17 mouse cellular contexts compared by ENCODE assay signal in the genomic region with DNA sequence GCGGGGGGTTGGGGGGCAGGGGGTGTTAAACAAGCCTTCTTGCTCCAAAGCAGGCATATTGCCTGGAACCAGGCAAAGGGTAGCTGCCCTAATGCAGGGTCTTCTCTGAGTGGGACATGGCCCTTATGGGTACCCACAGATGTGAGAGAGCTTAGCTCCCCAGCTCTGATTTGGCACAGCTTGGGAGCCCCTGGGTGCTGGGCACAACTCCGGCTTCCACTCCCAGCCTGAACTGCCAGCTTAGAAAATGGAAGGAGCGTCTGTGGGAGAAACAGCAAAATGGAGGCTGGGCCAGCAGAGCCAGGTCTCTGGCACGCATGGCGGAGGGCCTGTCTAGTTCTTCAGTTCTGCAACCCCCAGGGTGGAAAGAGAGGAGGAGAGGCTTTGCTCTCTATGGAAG. TPM values are rescaled to one million over a fixed set of nuclear protein-coding genes. Genes with fewer than 3 reads are reported as not detected.
A peak's percentile ranks its signal among the peaks of the same experiment; 100 is the strongest.
DNase-seq lines count a peak whose midpoint lies in the region; ATAC-seq and TF ChIP-seq lines count a peak whose summit lies in the region.
"Had no signal": no experiment of that assay in that cellular context is flagged by ENCODE, and none has a peak within 500 bp of the region (broad histone marks: within the 10 kb centered on the region; RNA-seq: fewer than 3 reads in every experiment).

No protein-coding gene starts in this region.

- 89% methylated on average over 5 of the region's 5 CpGs for WGBS in forebrain, embryonic 11.5 days
- 88% methylated on average over 5 of the region's 5 CpGs for WGBS in forebrain, embryonic 10.5 days
- 71% methylated on average over 5 of the region's 5 CpGs for WGBS in hindbrain, embryonic 15.5 days
- 44% methylated on average over 5 of the region's 5 CpGs for WGBS in olfactory bulb, adult 2 months
- 83% methylated on average over 5 of the region's 5 CpGs for WGBS in lung, postnatal 0 days
- 79% methylated on average over 5 of the region's 5 CpGs for WGBS in liver, postnatal 0 days (ENCODE audit: insufficient replicate concordance)

- no peak for DNase-seq in forebrain, embryonic 11.5 days (ENCODE audit: low spot score)
- no peak for DNase-seq in forebrain, embryonic 10.5 days (ENCODE audit: extremely low spot score, low spot score)
- DNase-seq in right cerebral cortex, postnatal 25 days, result peak; percentile 29
- no peak for DNase-seq in right cerebral cortex, adult 18-20 months
- DNase-seq in lung, postnatal 0 days (ENCODE audit: low spot score), result no peak
- no peak for DNase-seq in liver, postnatal 0 days
- DNase-seq: adrenal gland, postnatal 36 days; heart, adult 18-20 months; heart, postnatal 10 days; kidney, adult 11 months; lung, postnatal 36 days; thymus, postnatal 25 days had no signal

- H3K4me1 ChIP-seq in forebrain, embryonic 11.5 days (replicated peaks; ENCODE audit: control insufficient read depth, insufficient read depth, low read length), result no peaks in the 10 kb centered on the region
- peaks cover 11% of the 10 kb centered on the region for H3K4me1 ChIP-seq in forebrain, embryonic 10.5 days
- 0 out of 2 replicates have a peak, but pooled peaks cover 6% of the 10 kb centered on the region for H3K4me1 ChIP-seq in hindbrain, embryonic 15.5 days (replicated peaks)
- peaks cover 10% of the 10 kb centered on the region; the same call in 1 of the 2 replicates for H3K4me1 ChIP-seq in olfactory bulb, adult 2 months (ENCODE audit: control insufficient read depth, insufficient read depth, low read length)
- H3K4me1 ChIP-seq in lung, postnatal 0 days (ENCODE audit: insufficient read depth, low read depth, low read length), result no peaks in the 10 kb centered on the region
- H3K4me1 ChIP-seq in liver, postnatal 0 days (ENCODE audit: insufficient read depth), result no peaks in the 10 kb centered on the region
- H3K4me1 ChIP-seq: liver, embryonic 12.5 days had no signal

- no peak overlapping the region for H3K9ac ChIP-seq in forebrain, embryonic 11.5 days (ENCODE audit: low read length)
- H3K9ac ChIP-seq in hindbrain, embryonic 15.5 days, result peak overlapping the region; percentile 80
- H3K9ac ChIP-seq in lung, postnatal 0 days (replicated peaks; ENCODE audit: low read depth), result no peak overlapping the region
- no peak overlapping the region for H3K9ac ChIP-seq in liver, postnatal 0 days (replicated peaks)
- H3K9ac ChIP-seq: embryonic facial prominence, embryonic 15.5 days; liver, embryonic 12.5 days had no signal

- ATAC-seq in forebrain, embryonic 11.5 days (replicated peaks; ENCODE audit: low FRiP score), result no peak
- no peak for ATAC-seq in hindbrain, embryonic 15.5 days (ENCODE audit: low FRiP score, low read depth)
- ATAC-seq in lung, postnatal 0 days, result no peak
- ATAC-seq in liver, postnatal 0 days, result no peak
- ATAC-seq: liver, embryonic 12.5 days had no signal

- H3K27me3 ChIP-seq in forebrain, embryonic 11.5 days (ENCODE audit: control insufficient read depth, insufficient read depth, low read length), result peaks cover 2% of the 10 kb centered on the region; the same call in 1 of the 2 replicates
- peaks cover 72% of the 10 kb centered on the region for H3K27me3 ChIP-seq in forebrain, embryonic 10.5 days (ENCODE audit: poor library complexity, severe bottlenecking)
- H3K27me3 ChIP-seq in hindbrain, embryonic 15.5 days, result no peaks in the 10 kb centered on the region
- 0 out of 2 replicates have a peak, but pooled peaks cover 3% of the 10 kb centered on the region for H3K27me3 ChIP-seq in lung, postnatal 0 days (replicated peaks; ENCODE audit: insufficient read depth, low read length)
- peaks cover 27% of the 10 kb centered on the region for H3K27me3 ChIP-seq in liver, postnatal 0 days (ENCODE audit: insufficient read depth, low read length)

- no peaks in the 10 kb centered on the region for H3K36me3 ChIP-seq in forebrain, embryonic 11.5 days (ENCODE audit: control insufficient read depth, insufficient read depth, low read length)
- no peaks in the 10 kb centered on the region for H3K36me3 ChIP-seq in forebrain, embryonic 10.5 days (replicated peaks)
- H3K36me3 ChIP-seq in hindbrain, embryonic 15.5 days, result no peaks in the 10 kb centered on the region
- no peaks in the 10 kb centered on the region for H3K36me3 ChIP-seq in lung, postnatal 0 days (ENCODE audit: insufficient read depth, low read length)
- no peaks in the 10 kb centered on the region for H3K36me3 ChIP-seq in liver, postnatal 0 days (replicated peaks; ENCODE audit: insufficient read depth, low read length)
- H3K36me3 ChIP-seq: embryonic facial prominence, embryonic 15.5 days; G1E; liver, embryonic 12.5 days had no signal

- H3K27ac ChIP-seq in forebrain, embryonic 11.5 days (ENCODE audit: low read depth, low read length), result no peak overlapping the region
- no peak overlapping the region for H3K27ac ChIP-seq in forebrain, embryonic 10.5 days
- H3K27ac ChIP-seq in hindbrain, embryonic 15.5 days (replicated peaks), result peak overlapping the region; percentile 86
- peak overlapping the region; percentile 75; the same call in 1 of the 2 replicates for H3K27ac ChIP-seq in olfactory bulb, adult 2 months (ENCODE audit: insufficient read depth, low read depth, low read length)
- H3K27ac ChIP-seq in lung, postnatal 0 days (ENCODE audit: low read length), result no peak overlapping the region
- no peak overlapping the region for H3K27ac ChIP-seq in liver, postnatal 0 days (ENCODE audit: low read depth)
- H3K27ac ChIP-seq: embryonic facial prominence, embryonic 15.5 days; liver, embryonic 12.5 days had no signal

- no peak overlapping the region for H3K4me3 ChIP-seq in forebrain, embryonic 11.5 days (ENCODE audit: low read depth, low read length)
- H3K4me3 ChIP-seq in forebrain, embryonic 10.5 days, result no peak overlapping the region
- H3K4me3 ChIP-seq in hindbrain, embryonic 15.5 days, result peak overlapping the region; percentile 63
- H3K4me3 ChIP-seq in olfactory bulb, adult 2 months (ENCODE audit: insufficient read depth, low read depth, low read length), result peak overlapping the region; percentile 88
- H3K4me3 ChIP-seq in lung, postnatal 0 days (ENCODE audit: low read depth, low read length), result no peak overlapping the region
- H3K4me3 ChIP-seq in liver, postnatal 0 days (ENCODE audit: low read depth, low read length), result no peak overlapping the region
- H3K4me3 ChIP-seq: embryonic facial prominence, embryonic 15.5 days; liver, embryonic 12.5 days had no signal

- no peak for TF ChIP-seq CTCF in olfactory bulb, adult 2 months (IDR thresholded peaks at IDR 0.05; ENCODE audit: insufficient read depth, low read depth, low read length)
- no peak for TF ChIP-seq CTCF in lung, postnatal 0 days (IDR thresholded peaks at IDR 0.05)
- TF ChIP-seq CTCF in liver, postnatal 0 days (IDR thresholded peaks at IDR 0.05; ENCODE audit: low read depth), result no peak

- TF ChIP-seq POLR2A in olfactory bulb, adult 2 months (IDR thresholded peaks at IDR 0.05; ENCODE audit: insufficient read depth, low read depth, low read length), result no peak

- TF ChIP-seq EP300 in lung, postnatal 0 days (IDR thresholded peaks at IDR 0.05), result no peak
- TF ChIP-seq EP300 in liver, postnatal 0 days (IDR thresholded peaks at IDR 0.05; ENCODE audit: low read depth), result no peak

- H3K9me3 ChIP-seq in forebrain, embryonic 11.5 days (ENCODE audit: control insufficient read depth, low read length), result no peaks in the 10 kb centered on the region
- H3K9me3 ChIP-seq in forebrain, embryonic 10.5 days, result no peaks in the 10 kb centered on the region
- H3K9me3 ChIP-seq in hindbrain, embryonic 15.5 days, result no peaks in the 10 kb centered on the region
- no peaks in the 10 kb centered on the region for H3K9me3 ChIP-seq in lung, postnatal 0 days (ENCODE audit: low read length)
- no peaks in the 10 kb centered on the region for H3K9me3 ChIP-seq in liver, postnatal 0 days (ENCODE audit: low read length)
- H3K9me3 ChIP-seq: embryonic facial prominence, embryonic 15.5 days; G1E; liver, embryonic 12.5 days had no signal

- 0 out of 2 replicates have a peak overlapping the region, but pooled peaks have one; percentile 15 for H3K4me2 ChIP-seq in forebrain, embryonic 11.5 days (ENCODE audit: low read depth, low read length, severe bottlenecking)
- H3K4me2 ChIP-seq in hindbrain, embryonic 15.5 days, result peak overlapping the region; percentile 64
- no peak overlapping the region for H3K4me2 ChIP-seq in lung, postnatal 0 days (replicated peaks; ENCODE audit: low read depth, low read length)
- H3K4me2 ChIP-seq in liver, postnatal 0 days (ENCODE audit: low read depth, low read length), result no peak overlapping the region
- H3K4me2 ChIP-seq: embryonic facial prominence, embryonic 15.5 days; liver, embryonic 12.5 days had no signal

RNA-seq across cellular contexts. Expression of a gene that starts 1.8 kb away (rescaled TPM):
- 7.6 and 9.5 TPM in 2 replicates for polyA plus RNA-seq in forebrain, embryonic 11.5 days (2014; fragmentation: Nextera tagmentation; extraction: Ambion mirVana)
- 15.6 and 16.8 TPM in 2 replicates for polyA plus RNA-seq in forebrain, embryonic 10.5 days (2016; fragmentation: Nextera tagmentation; extraction: Ambion mirVana)
- 4.4 and 4.9 TPM in 2 replicates for polyA plus RNA-seq in hindbrain, embryonic 15.5 days (2015; fragmentation: Nextera tagmentation; extraction: Ambion mirVana)
- polyA plus RNA-seq in olfactory bulb, adult 2 months (2012; ENCODE audit: insufficient read depth, insufficient read length, low replicate concordance, missing spikeins), result 98.9 TPM in 1 of 2 replicates, not detected in the other
- 1.8 TPM in 2 replicates for polyA plus RNA-seq in lung, postnatal 0 days (2015; fragmentation: Nextera tagmentation; extraction: Ambion mirVana)
- 0.42 and 0.43 TPM in 2 replicates for polyA plus RNA-seq in liver, postnatal 0 days (2015; fragmentation: Nextera tagmentation; extraction: Ambion mirVana)
- polyA plus RNA-seq: G1E had no signal

RNA-seq across cellular contexts. Expression of a gene that starts 39.6 kb away (rescaled TPM):
- polyA plus RNA-seq in forebrain, embryonic 11.5 days (2014; fragmentation: Nextera tagmentation; extraction: Ambion mirVana), result 6.4 and 6.5 TPM in 2 replicates
- polyA plus RNA-seq in forebrain, embryonic 10.5 days (2016; fragmentation: Nextera tagmentation; extraction: Ambion mirVana), result 3.6 and 3.8 TPM in 2 replicates
- polyA plus RNA-seq in hindbrain, embryonic 15.5 days (2015; fragmentation: Nextera tagmentation; extraction: Ambion mirVana), result 34.4 and 40.3 TPM in 2 replicates
- polyA plus RNA-seq in olfactory bulb, adult 2 months (2012; ENCODE audit: insufficient read depth, insufficient read length, low replicate concordance, missing spikeins), result not detected in 2 replicates
- 23.2 and 42.0 TPM in 2 replicates for polyA plus RNA-seq in lung, postnatal 0 days (2015; fragmentation: Nextera tagmentation; extraction: Ambion mirVana)
- 0.04 TPM in 1 of 2 replicates, not detected in the other for polyA plus RNA-seq in liver, postnatal 0 days (2015; fragmentation: Nextera tagmentation; extraction: Ambion mirVana)
- polyA plus RNA-seq: G1E had no signal

Comparison
In these comparisons a context has a peak if more than half of its experiments do, and no peak if none do; other contexts are left out.
1. H3K27ac ChIP-seq: peak in hindbrain, embryonic 15.5 days (single experiment) and olfactory bulb, adult 2 months (single experiment); none in forebrain, embryonic 11.5 days (single experiment), forebrain, embryonic 10.5 days (single experiment), lung, postnatal 0 days (single experiment) and liver, postnatal 0 days (single experiment).
2. H3K4me2 ChIP-seq: peak in forebrain, embryonic 11.5 days (single experiment) and hindbrain, embryonic 15.5 days (single experiment); none in lung, postnatal 0 days (single experiment) and liver, postnatal 0 days (single experiment).
3. H3K4me3 ChIP-seq: peak in hindbrain, embryonic 15.5 days (single experiment) and olfactory bulb, adult 2 months (single experiment); none in forebrain, embryonic 11.5 days (single experiment), forebrain, embryonic 10.5 days (single experiment), lung, postnatal 0 days (single experiment) and liver, postnatal 0 days (single experiment).